Mouse (Mus musculus) kidney, embryonic 14.5 days (tissue): ENCODE data around the gene Prkcb. TPM values are rescaled to one million over a fixed set of nuclear protein-coding genes. Genes with fewer than 3 reads are reported as not detected.

Experiments used
- ATAC-seq: fragments of 200-750 bp; cut with Nextera tagmentation; 2 replicates; pipeline ENCODE4 v1.8.0; 2017; ENCODE audit warnings: moderate number of reproducible peaks, mild to moderate bottlenecking, moderate TSS enrichment, moderate library complexity; ENCODE audit not compliant: low FRiP score, low TSS enrichment
- H3K27ac ChIP-seq: fragments of 300-500 bp; sonication (generic); 2 replicates; pipeline ENCODE4 v1.5.1; 2014; ENCODE audit warnings: low read depth, mild to moderate bottlenecking, low read length, moderate library complexity, mixed read lengths
- H3K27me3 ChIP-seq: fragments of 300-500 bp; sonication (generic); 2 replicates; pipeline ENCODE4 v1.6.1; 2014; ENCODE audit warnings: mild to moderate bottlenecking, low read length; ENCODE audit not compliant: control insufficient read depth, insufficient read depth
- H3K36me3 ChIP-seq: fragments of 300-500 bp; sonication (generic); 2 replicates; pipeline ENCODE4 v1.6.1; 2014; ENCODE audit warnings: low read length, mixed read lengths; ENCODE audit not compliant: control insufficient read depth, insufficient read depth
- H3K4me1 ChIP-seq: fragments of 300-500 bp; sonication (generic); 2 replicates; pipeline ENCODE4 v1.6.1; 2014; ENCODE audit warnings: low read length, mixed read lengths; ENCODE audit not compliant: control insufficient read depth, insufficient read depth
- H3K4me2 ChIP-seq: fragments of 300-500 bp; sonication (generic); replicated peaks from 2 replicates; pipeline ENCODE4 v1.6.1; 2014; ENCODE audit warnings: low read depth, mild to moderate bottlenecking, low read length
- H3K4me3 ChIP-seq: fragments of 300-500 bp; sonication (generic); 2 replicates; pipeline ENCODE4 v1.5.1; 2014; ENCODE audit warnings: mild to moderate bottlenecking, low read length
- H3K9ac ChIP-seq: fragments of 300-500 bp; sonication (generic); 2 replicates; pipeline ENCODE4 v1.6.1; 2014; ENCODE audit warnings: low read depth, mild to moderate bottlenecking, low read length, moderate library complexity
- H3K9me3 ChIP-seq: fragments of 300-500 bp; sonication (generic); 2 replicates; pipeline ENCODE4 v1.6.1; 2016; ENCODE audit warnings: low read length; ENCODE audit not compliant: control insufficient read depth
- WGBS: fragments of 180-500 bp; shearing (Covaris S2); extraction: QIAGEN DNeasy Blood & Tissue Kit; methylation state at CpG from one replicate; pipeline ENCODE4 v1.1.7; 2014; 5-methylcytosine and 5-hydroxymethylcytosine counted together
- polyA plus RNA-seq: library from polyadenylated mRNA; unstranded; fragments of >200 nt; fragmentation: Nextera tagmentation; extraction: Ambion mirVana; gene quantifications from 2 replicates; pipeline ENCODE4 v1.2.1, GENCODE M21; 2014

The Prkcb gene
- polyA plus RNA-seq, 1 experiment from 2014 or later: 4.1 TPM

GRCm38 (mm10) chr7:122282584-122282983, 6.0 kb upstream of the Prkcb start:
- H3K4me2 ChIP-seq: no peak overlapping the region
- no peaks in the 10 kb centered on the region for H3K9me3 ChIP-seq
- ATAC-seq: no peak
- H3K27me3 ChIP-seq: no peaks in the 10 kb centered on the region
- WGBS: 87% methylated on average over 2 of the region's 2 CpGs
- H3K9ac ChIP-seq: no peak overlapping the region
- H3K4me3 ChIP-seq: no peak overlapping the region
- no peak overlapping the region for H3K27ac ChIP-seq
- H3K36me3 ChIP-seq: no peaks in the 10 kb centered on the region
- no peaks in the 10 kb centered on the region for H3K4me1 ChIP-seq

GRCm38 (mm10) chr7:122287217-122287616, 1.3 kb upstream of the Prkcb start:
- Histone ChIP-seq H3K36me3 (no peaks in the 10 kb centered on the region), H3K27ac (no peak overlapping the region), H3K9ac (no peak overlapping the region), H3K4me1 (peaks cover 13% of the 10 kb centered on the region; the same call in 1 of the 2 replicates), H3K9me3 (no peaks in the 10 kb centered on the region), H3K27me3 (peaks cover 37% of the 10 kb centered on the region), H3K4me2 (no peak overlapping the region), H3K4me3 (no peak overlapping the region)
- 27% methylated on average over 1 of the region's 1 CpGs for WGBS
- ATAC-seq: no peak

GRCm38 (mm10) chr7:122289243-122290111, 926 bp downstream of the Prkcb start:
- Histone ChIP-seq H3K4me3 (peak overlapping the region; percentile 65), H3K9me3 (no peaks in the 10 kb centered on the region), H3K4me2 (peak overlapping the region; percentile 99), H3K9ac (peak overlapping the region; percentile 44; the same call in 1 of the 2 replicates), H3K27ac (no peak overlapping the region), H3K27me3 (peaks cover 37% of the 10 kb centered on the region), H3K36me3 (no peaks in the 10 kb centered on the region), H3K4me1 (peaks cover 13% of the 10 kb centered on the region; the same call in 1 of the 2 replicates)
- peak; percentile 72 for ATAC-seq
- under 1% methylated on average over 66 of the region's 66 CpGs for WGBS

- no peak overlapping the region for H3K9ac ChIP-seq
- ATAC-seq: no peak; the same call in 1 of the 2 replicates
- WGBS: 9% methylated on average over 12 of the region's 12 CpGs
- H3K36me3 ChIP-seq: no peaks in the 10 kb centered on the region
- peak overlapping the region; percentile 99 for H3K4me2 ChIP-seq
- no peaks in the 10 kb centered on the region for H3K9me3 ChIP-seq
- peaks cover 13% of the 10 kb centered on the region; the same call in 1 of the 2 replicates for H3K4me1 ChIP-seq
- H3K27me3 ChIP-seq: peaks cover 37% of the 10 kb centered on the region
- H3K27ac ChIP-seq: no peak overlapping the region
- H3K4me3 ChIP-seq: peak overlapping the region; percentile 65
Measured at GRCm38 (mm10) chr7:122290165-122290564, 1.6 kb downstream of the Prkcb start.

- ATAC-seq: no peak
- Histone ChIP-seq H3K4me3 (no peak overlapping the region), H3K4me2 (no peak overlapping the region), H3K9me3 (no peaks in the 10 kb centered on the region), H3K27me3 (peaks cover 37% of the 10 kb centered on the region), H3K36me3 (no peaks in the 10 kb centered on the region), H3K4me1 (peaks cover 13% of the 10 kb centered on the region; the same call in 1 of the 2 replicates), H3K9ac (no peak overlapping the region), H3K27ac (no peak overlapping the region)
- 58% methylated on average over 3 of the region's 3 CpGs for WGBS
Measured at GRCm38 (mm10) chr7:122290771-122291170, 2.2 kb downstream of the Prkcb start.

- no peaks in the 10 kb centered on the region for H3K9me3 ChIP-seq
- H3K27ac ChIP-seq: no peak overlapping the region
- no peak overlapping the region for H3K4me3 ChIP-seq
- H3K36me3 ChIP-seq: no peaks in the 10 kb centered on the region
- H3K9ac ChIP-seq: no peak overlapping the region
- H3K4me2 ChIP-seq: no peak overlapping the region
- peaks cover 13% of the 10 kb centered on the region; the same call in 1 of the 2 replicates for H3K4me1 ChIP-seq
- 57% methylated on average over 7 of the region's 7 CpGs for WGBS
- peaks cover 37% of the 10 kb centered on the region for H3K27me3 ChIP-seq
- no peak for ATAC-seq
Measured at GRCm38 (mm10) chr7:122292151-122292550, 3.6 kb downstream of the Prkcb start.

DNA sequence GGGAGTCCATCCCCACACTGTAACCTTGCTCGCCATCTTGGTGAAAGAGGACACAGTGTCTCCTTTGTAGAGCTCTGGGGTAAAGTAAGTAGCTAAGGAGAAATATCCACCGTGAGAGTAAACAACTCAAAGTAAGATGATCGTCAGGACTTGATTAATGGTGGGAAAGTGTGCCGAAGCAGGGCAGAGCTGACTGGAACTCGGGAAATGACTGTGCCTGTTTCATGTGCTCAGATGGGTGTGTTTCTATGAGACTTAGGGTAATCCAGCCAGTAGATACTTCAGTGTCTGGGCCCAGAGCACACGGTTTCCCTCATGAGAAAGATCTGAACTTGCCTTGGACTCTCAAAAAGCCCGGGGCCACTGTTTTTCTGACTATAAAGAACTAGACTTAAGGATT, 5.6 kb downstream of the Prkcb start:
- Histone ChIP-seq H3K9ac (no peak overlapping the region), H3K27ac (no peak overlapping the region), H3K4me1 (peaks cover 11% of the 10 kb centered on the region; the same call in 1 of the 2 replicates), H3K4me3 (no peak overlapping the region), H3K9me3 (no peaks in the 10 kb centered on the region), H3K4me2 (no peak overlapping the region), H3K27me3 (peaks cover 25% of the 10 kb centered on the region), H3K36me3 (no peaks in the 10 kb centered on the region)
- no peak for ATAC-seq
- WGBS: 57% methylated on average over 7 of the region's 7 CpGs

GRCm38 (mm10) chr7:122295363-122295762, 6.8 kb downstream of the Prkcb start:
- H3K9ac ChIP-seq: no peak overlapping the region
- H3K9me3 ChIP-seq: no peaks in the 10 kb centered on the region
- H3K4me3 ChIP-seq: no peak overlapping the region
- no peaks in the 10 kb centered on the region for H3K4me1 ChIP-seq
- no peak overlapping the region for H3K27ac ChIP-seq
- 87% methylated on average over 4 of the region's 4 CpGs for WGBS
- peaks cover 12% of the 10 kb centered on the region for H3K27me3 ChIP-seq
- H3K4me2 ChIP-seq: no peak overlapping the region
- no peaks in the 10 kb centered on the region for H3K36me3 ChIP-seq
- no peak for ATAC-seq

- Histone ChIP-seq H3K4me1 (no peaks in the 10 kb centered on the region), H3K4me3 (no peak overlapping the region), H3K4me2 (no peak overlapping the region), H3K27ac (no peak overlapping the region), H3K9me3 (no peaks in the 10 kb centered on the region), H3K9ac (no peak overlapping the region), H3K27me3 (peaks cover 6% of the 10 kb centered on the region; the same call in 1 of the 2 replicates), H3K36me3 (no peaks in the 10 kb centered on the region)
- 79% methylated on average over 1 of the region's 1 CpGs for WGBS
- ATAC-seq: no peak
Measured at GRCm38 (mm10) chr7:122296331-122296730, 7.8 kb downstream of the Prkcb start.
